In genomic region chr2:11182096-11182495, GRCm38 (mm10) we compare ENCODE assay signal across 18 mouse cellular contexts.
"Had no signal": no experiment of that assay in that cellular context is flagged by ENCODE, and none has a peak within 500 bp of the region (broad histone marks: within the 10 kb centered on the region; RNA-seq: fewer than 3 reads in every experiment).

No protein-coding gene starts in this region.

- ATAC-seq: liver, postnatal 0 days; lung, postnatal 0 days; midbrain, embryonic 16.5 days had no signal

- H3K9me3 ChIP-seq: lung, embryonic 15.5 days; midbrain, embryonic 10.5 days; midbrain, embryonic 12.5 days; neural tube, embryonic 12.5 days had no signal

- H3K27me3 ChIP-seq: lung, embryonic 15.5 days; neural tube, embryonic 12.5 days had no signal

- H3K27ac ChIP-seq: lung, embryonic 15.5 days; midbrain, embryonic 10.5 days; midbrain, embryonic 12.5 days; neural tube, embryonic 12.5 days had no signal

- H3K9ac ChIP-seq: liver, postnatal 0 days; lung, embryonic 15.5 days; midbrain, embryonic 12.5 days; neural tube, embryonic 12.5 days had no signal

- H3K4me2 ChIP-seq: lung, embryonic 15.5 days; midbrain, embryonic 12.5 days; neural tube, embryonic 12.5 days had no signal

- H3K4me1 ChIP-seq: lung, embryonic 15.5 days; midbrain, embryonic 10.5 days; midbrain, embryonic 12.5 days; neural tube, embryonic 12.5 days had no signal

- DNase-seq: liver, postnatal 0 days; lung, adult 2 months; lung, postnatal 4 days; midbrain, embryonic 14.5 days; right cerebral cortex, adult 18-20 months; right cerebral cortex, postnatal 25 days; right cerebral cortex, postnatal 4 days; spleen, adult 18-20 months; thymus, adult 18-20 months; thymus, postnatal 14 days; thymus, postnatal 36 days had no signal

- H3K36me3 ChIP-seq: lung, embryonic 15.5 days; midbrain, embryonic 10.5 days; midbrain, embryonic 12.5 days; neural tube, embryonic 12.5 days had no signal

- H3K4me3 ChIP-seq: lung, embryonic 15.5 days; midbrain, embryonic 10.5 days; midbrain, embryonic 12.5 days; myocyte; neural tube, embryonic 12.5 days had no signal
